Mouse (Mus musculus) retina, embryonic 14.5 days (tissue): ENCODE results near the gene Nbas.

Experiments
- DNase-seq: peaks from one replicate; pipeline ENCODE4 v3.0.0-alpha.2; 2015; ENCODE audit warnings: low spot score

The Nbas gene

GRCm38 (mm10) chr12:13389644-13390043 lies 120.7 kb downstream of the Nbas start:
- DNase-seq = peak; percentile 9

DNA sequence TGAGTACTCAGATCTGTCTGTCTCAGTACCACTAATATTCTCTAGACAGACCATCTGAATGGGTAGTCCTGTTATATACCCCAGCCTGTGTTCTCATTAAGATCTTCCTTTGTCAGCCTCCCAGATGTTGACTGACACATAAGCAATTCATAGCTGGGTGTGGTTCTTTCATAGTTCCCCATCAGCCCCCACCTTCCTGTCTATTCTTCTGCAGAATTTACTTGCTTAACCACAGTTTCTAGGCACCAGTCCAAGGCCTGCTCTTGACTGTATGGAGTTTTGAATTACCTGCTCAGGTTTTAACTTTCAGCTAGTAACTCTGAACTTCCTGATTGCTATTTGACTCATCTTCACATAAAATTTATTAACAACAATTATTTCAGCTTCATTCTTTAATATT lies 141.3 kb downstream of the Nbas start:
- DNase-seq = no peak

DNA sequence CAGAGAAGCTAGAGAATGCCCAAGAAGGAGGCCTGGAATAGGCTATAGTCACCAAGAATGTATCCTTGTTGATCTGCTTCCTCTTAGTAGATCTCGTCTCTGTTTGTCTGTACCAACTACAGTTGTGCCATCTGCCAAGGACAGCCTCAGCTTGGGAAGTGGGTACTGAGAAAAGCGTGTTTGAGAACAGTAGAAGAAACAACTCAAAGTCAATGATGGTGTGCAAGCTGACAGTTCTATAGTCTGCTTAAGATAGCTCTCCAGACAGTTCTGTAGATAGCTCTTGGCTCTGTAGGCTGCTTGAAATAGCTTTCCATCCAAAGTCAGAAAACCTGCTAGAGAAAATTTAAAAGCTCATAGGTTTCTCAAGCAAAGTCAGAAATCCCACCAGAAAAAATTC lies 149.7 kb downstream of the Nbas start:
- no peak for DNase-seq

DNA sequence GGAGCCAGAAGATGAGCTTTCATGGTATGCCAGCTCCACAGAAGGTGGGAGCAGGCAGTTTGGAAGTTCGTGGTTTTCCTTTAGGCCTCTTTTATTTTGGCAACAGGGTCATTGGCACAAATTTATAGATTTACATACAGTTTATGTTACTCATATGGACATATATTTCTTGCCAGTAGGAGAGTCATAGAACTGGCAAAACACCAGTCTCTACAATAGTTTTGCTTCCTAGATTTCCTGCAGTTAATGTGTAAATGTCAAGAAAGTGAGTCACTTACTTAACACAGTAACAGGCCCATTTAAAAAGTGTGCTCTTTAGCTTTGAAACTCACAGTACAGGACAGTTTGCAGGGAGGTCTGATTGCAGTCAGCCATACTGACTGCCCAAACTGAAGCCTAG lies 161.3 kb downstream of the Nbas start:
- DNase-seq = no peak

DNA sequence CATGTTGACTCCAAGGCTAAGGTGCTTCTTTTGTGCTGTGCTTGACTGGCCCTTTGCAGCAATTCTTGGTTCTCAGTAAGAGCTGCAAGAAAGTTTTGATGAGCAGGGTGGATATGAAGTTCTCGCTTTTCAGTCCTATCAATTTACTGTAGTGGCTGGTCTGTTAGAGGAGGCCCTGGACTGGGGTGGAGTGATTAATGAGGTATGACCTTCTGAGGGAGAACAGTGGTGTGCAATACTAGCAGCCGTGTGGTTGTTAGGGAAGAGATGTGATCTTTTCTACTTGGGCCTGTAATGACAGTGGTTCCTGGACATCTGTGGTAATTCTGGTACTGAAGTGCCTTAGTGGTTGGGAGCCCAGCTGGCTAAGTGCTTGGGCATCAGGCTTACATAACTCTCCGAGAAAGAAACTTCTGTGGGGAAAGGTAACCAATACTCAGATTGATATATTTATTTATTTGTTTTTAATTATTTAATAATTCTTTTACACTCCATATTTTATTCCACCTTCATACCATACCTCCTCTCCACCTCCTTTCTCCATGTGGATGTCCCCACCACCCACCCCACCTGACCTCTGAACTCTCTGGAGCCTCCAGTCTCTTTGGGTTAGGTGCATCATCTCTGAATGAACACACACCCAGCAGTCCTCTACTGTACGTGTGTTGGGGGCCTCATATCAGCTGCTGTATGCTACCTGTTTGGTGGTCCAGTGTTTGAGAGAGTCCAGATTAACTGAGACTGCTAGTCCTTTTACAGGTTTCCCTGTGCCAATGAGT lies 175.9 kb downstream of the Nbas start:
- DNase-seq = no peak

DNA sequence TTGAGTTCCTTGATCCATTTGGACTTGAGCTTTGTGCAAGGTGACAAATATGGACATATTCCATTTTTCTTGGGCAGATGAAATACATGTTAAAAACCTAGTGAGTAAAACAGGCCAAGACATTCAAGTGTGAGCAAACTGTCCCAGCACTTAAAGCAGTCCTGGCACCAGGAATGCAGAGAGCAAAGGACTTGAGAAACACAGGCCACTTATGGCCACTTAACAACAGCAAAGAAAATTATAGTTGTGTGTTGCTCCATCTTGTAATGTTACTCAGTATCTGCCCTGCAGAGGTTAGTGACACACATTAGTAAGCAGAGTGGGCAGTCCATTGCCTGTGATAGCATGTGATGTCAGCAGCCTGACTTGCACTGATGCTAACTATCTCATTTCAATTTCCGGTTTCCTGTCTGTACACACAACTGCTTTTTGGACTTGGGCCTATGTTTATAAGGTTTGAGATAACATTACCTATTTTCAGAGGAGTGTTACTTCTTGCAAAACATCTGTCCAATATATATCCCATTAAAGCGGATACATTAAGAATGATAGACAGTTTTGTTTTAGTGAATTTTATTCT lies 176.6 kb downstream of the Nbas start:
- DNase-seq = no peak

- DNase-seq = no peak
These were observed 180.0 kb downstream of the Nbas start for GRCm38 (mm10) chr12:13448916-13449315.

DNA sequence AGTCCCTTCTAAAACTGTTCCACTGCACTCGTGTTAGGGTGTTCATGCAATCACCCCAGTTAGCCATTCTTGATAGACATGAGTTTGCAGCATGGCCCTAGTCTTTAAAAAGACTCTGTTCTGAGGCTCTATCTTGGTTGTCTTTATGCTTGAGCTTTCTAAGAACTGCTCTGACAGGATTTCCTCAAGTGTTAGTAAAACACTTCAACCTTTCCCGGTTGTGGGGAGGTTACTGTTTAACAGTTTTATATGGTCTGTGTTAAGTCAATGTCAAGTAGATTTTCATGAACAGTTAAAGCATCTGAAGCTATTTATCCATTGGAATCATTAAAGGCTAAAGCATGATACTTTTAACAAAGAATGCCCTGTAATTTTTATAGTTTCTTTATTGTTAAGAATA lies 183.1 kb downstream of the Nbas start:
- DNase-seq = no peak

DNA sequence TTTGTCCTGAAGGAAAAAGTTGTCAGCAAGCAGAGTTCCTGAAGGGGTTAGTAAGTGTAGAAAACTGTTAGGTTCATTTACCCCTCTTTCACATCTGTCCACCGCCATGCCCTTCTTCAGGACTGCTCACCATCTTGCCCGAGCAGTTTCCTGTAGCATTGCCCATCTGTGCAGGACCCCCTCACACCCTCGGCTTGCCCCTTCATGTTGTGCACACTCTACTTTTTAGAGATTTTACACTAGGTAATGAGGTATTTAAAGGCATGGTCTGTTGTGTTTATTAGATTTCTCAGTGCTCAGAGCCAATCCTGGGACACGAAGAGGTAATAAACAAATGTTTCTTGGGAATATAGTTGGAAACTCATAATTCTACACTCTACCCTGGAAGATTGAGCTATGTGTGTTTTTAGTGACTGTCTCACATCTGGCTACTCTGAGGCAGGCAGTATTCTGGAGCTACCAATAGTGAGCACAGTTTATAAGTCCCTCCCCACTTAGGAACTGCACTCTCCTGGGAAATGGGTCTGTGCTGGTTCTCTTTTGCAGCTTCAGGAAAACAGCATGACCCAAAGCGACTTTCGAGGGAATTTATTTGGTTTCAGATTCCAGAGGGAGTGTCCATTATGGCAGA lies 191.4 kb downstream of the Nbas start:
- DNase-seq = no peak

DNA sequence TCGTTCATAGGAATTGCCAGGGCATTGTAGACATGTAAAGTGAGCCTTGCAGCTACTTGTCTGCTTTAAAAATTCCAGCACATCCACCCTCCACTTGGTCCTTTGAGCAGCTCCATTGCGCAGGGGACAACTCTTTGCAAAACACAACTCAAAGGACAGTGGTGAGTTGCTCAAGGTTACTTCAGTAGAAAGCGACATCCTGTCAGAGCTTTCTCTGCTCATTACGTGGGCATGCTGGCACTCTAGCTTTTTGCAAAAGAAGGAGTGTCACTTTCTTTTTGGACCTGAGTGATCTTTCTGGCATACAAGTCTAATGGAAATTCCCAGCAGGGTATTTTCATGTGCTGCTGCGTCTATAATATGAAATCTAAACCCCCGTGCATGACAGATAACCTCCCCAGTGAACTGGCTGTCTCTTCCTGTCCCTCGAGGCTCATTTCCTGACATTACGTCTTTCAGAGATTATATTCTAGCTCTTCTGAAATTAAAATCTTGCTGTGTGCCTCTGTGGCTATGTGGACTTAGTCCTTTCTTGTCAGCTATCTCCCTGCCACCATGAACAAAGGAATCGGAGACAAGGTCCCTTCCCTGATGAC lies 192.7 kb downstream of the Nbas start:
- DNase-seq = peak; percentile 4

DNA sequence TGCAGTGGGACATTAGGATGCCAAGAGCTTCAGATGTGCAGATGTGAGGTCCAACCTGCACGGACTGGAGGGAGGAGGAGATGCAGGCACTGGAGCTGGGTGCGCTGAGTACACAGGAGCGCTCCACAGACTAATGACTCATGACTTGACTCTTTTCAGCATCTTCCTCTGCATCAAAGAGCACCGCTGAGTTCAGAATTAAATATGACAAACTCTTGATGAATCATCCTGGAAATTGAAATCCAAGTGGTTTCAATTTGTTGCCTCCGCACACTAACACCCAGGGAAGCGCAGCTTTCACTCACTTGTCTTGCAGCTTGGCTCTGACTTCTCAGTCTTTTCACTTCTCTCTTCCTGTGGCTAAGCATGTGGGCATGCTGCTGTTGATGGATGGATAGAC lies 193.5 kb downstream of the Nbas start:
- DNase-seq = no peak

GRCm38 (mm10) chr12:13465554-13465953 lies 196.6 kb downstream of the Nbas start:
- no peak for DNase-seq

DNA sequence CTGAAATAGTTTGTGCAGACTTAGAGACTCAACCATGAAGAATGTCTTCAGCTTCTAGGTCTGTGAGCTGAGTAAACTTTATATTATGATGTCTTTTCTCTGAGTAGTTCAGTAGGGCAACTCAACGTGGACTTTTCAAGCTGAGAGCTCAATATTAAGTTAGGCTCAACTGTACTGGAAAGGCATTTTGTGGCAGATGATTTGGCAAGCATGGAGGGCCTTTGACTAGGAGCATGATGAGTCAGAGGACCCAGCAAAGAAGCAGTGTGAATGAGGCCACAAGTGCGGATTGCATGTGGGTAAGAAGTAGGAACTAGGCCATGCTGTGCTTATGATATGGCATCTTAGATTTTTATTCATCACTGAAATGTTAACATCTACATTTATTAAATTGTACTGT lies 205.9 kb downstream of the Nbas start:
- DNase-seq = no peak

DNA sequence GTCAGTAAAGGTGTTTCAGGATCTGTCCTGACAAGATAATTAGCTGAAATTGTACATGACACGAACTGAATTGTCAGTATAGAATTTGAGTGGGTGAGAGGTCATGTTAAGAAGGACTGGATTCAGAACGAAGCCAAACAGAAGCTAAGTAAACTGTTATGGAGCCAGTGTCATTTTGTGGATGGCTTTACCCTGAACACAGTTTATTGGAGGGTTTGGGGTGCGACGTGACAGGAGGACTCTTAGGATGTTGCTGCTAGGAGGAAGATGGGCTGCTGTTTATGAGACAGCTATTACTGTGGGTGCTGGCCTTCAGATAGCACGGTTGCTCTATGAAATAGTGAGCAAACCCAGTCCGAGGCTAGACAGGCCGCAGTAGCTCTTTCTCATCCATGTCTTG lies 210.2 kb downstream of the Nbas start:
- DNase-seq = no peak

DNA sequence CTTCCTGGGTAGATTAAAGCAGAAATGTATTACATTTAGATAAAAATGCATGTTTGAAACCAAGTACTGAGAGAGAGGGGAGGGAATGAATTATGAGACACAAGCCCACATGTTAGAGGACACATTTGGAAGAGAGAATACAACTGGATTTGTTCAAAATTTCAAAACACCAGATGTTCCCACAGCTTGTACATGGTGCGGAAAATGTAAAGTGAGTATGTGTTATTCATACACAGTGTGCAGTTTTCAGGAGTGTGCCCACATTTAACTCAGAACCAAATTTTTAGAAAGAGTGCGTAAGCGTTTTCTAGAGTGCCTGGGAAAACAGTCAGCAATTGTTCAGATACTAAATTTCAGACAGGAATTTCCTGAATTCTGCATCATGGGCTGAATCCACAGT lies 217.3 kb downstream of the Nbas start:
- no peak for DNase-seq

DNA sequence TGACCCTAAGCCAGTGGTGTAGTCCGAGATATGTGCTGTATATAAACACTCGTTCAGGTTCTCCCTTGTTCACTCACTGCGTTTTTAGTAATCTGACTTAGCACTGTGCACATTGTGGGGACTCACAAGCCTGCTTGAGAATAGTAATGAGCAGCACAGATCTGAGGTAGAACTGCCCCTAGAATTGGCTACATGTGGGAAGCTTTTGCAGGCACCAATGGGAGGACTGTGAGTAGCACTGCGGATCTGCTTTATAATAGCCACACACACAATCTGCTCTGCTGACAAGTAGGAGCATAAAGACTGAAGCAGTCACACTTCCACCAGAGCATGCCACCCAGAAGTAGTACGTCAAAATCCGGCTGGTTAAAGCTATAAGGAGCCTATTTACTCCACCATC lies 228.3 kb downstream of the Nbas start:
- no peak for DNase-seq

DNA sequence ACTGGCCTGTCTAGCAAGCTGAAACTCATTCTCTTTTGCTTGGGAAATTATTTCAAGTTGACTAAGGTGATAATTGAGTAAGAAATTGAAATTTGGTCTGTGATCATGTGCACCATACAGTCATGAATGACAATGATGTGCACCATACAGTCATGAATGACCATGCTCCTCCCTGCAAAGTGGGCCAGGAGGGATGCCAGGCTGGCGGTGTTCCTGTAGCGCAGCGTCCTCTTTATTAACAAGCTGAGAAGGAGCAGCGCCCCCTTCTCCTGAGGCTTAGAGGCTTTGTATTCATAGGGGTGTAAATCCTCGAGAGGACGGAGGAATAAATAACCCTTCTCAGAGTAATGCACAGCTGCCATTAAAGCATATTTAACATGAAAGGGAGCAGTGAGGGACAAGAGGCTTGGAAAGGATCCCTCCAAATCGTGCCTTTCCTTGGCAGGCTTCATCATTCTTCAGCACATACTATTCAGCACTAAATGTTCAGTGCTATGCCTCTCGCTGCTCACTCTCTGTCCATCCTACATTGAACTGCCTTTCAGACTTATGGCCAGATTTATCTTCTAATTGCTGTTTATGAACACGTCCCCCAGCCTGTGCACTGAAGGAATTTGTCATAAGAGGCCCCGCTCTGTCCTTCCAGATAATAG lies 230.4 kb downstream of the Nbas start:
- no peak for DNase-seq

- no peak for DNase-seq
These were observed 231.3 kb downstream of the Nbas start for GRCm38 (mm10) chr12:13500191-13500590.

DNA sequence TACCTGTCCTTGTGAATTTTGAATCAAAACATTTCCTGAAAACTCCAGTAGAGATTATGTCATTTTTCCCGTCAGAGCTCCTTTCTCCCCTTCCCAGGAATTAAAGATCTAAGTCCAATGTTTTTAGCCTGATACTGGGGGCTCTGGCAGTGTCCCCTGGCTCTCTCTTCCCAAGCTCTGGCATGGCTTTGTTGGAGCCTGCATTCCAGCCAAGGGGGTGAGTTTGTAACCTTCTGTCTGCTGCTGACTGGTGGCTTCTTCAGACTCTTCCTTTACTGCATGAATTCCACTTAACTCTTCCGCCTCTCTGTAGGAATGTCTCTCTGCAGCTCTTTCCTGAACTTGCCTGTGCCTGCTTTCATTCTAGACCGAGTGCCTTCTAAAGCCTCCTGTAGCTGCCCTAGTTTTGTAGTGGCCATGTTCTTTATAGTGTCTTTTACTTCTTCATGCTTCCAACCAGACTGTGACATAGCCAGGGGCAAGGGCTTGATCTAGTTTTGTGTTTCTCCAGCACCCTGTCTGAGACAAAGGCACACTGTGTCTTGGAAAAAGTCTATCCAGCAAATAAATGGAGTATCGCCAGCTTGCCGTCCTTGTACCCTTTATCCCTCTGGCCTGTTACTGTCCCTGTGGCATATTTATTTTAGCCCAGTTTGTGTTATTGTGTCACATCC lies 236.0 kb downstream of the Nbas start:
- no peak for DNase-seq

GRCm38 (mm10) chr12:13518082-13518481 lies 249.1 kb downstream of the Nbas start:
- DNase-seq = no peak

- DNase-seq = no peak
These were observed 250.5 kb downstream of the Nbas start for GRCm38 (mm10) chr12:13519413-13519812.

DNA sequence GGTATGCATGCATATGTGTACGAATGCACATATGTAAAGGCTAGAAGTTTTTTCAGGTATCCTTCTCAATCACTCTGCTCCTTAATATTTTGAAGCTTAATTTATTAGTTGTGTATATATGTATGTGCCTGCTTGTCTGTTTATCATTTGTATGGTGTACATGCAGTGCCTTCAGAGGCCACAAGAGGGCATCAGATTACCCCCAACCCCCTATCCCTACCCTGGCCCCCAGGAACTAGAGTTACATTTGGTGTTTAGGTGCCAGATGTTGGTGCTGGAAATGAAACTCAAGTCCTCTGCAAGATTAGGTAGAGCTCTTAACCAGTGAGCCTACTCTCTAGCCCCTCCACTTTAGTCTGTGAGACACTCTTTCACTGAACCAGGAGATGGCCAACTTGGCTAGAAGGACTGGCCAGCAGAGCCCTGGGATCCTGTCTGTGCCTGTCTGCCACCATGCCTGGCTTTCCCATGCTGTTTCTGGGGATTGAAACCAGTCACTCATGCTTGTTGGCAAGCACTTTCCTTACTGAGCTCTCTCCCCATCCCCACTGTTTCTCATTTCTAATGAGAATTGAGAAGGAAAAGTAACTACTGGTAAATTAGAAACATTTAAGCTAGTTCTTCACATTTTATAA lies 263.9 kb downstream of the Nbas start:
- peak; percentile 35 for DNase-seq
